Mouse (Mus musculus): ENCODE data around the gene Fbxw4. TPM values are rescaled to one million over a fixed set of nuclear protein-coding genes. Genes with fewer than 3 reads are reported as not detected.

Fbxw4 gene
- polyA plus RNA-seq, 1 experiment, result 32.5 TPM

Other genes with a start within 250 kb of the Fbxw4 start
- 8.3 and 8.5 TPM in 2 replicates for gene Poll, start 99.8 kb downstream of the Fbxw4 start, polyA plus RNA-seq (2012; rRNA removed)
- 10.9 and 11.6 TPM in 2 replicates for gene Gm17018, start 99.7 kb downstream of the Fbxw4 start, polyA plus RNA-seq (2012; rRNA removed)
- not detected in 2 replicates for gene Fgf8, start 82.6 kb upstream of the Fbxw4 start, polyA plus RNA-seq (2012; rRNA removed)
- 56.0 and 71.8 TPM in 2 replicates for gene Npm3, start 89.3 kb upstream of the Fbxw4 start, polyA plus RNA-seq (2012; rRNA removed)
- gene Mgea5, start 123.5 kb upstream of the Fbxw4 start, polyA plus RNA-seq (2012; rRNA removed), result 14.7 and 21.1 TPM in 2 replicates
- gene Kcnip2, start 155.7 kb upstream of the Fbxw4 start, polyA plus RNA-seq (2012; rRNA removed), result 11.2 and 12.6 TPM in 2 replicates

All from large intestine, adult 2 months (tissue).